Mouse (Mus musculus): ENCODE data around the gene Cldn14. TPM values are rescaled to one million over a fixed set of nuclear protein-coding genes. Genes with fewer than 3 reads are reported as not detected.
"Not testable (repeated sequence)": the region's sequence is repeated elsewhere in the genome, so short reads cannot be mapped to it uniquely, and the experiment has no call there.

The Cldn14 gene
- polyA plus RNA-seq, 1 experiment from 2014 or later = not detected

- no peak overlapping the region for H3K4me3 ChIP-seq
- H3K36me3 ChIP-seq = no peaks in the 10 kb centered on the region
- 84% methylated on average over 28 of the region's 28 CpGs for WGBS
- no peaks in the 10 kb centered on the region for H3K27me3 ChIP-seq (ENCODE audit: low read depth, poor library complexity, severe bottlenecking)
- no peak for DNase-seq (ENCODE audit: low spot score)
- H3K4me1 ChIP-seq = no peaks in the 10 kb centered on the region
- H3K27ac ChIP-seq (replicated peaks) = no peak overlapping the region
- H3K9me3 ChIP-seq (replicated peaks) = peaks cover 15% of the 10 kb centered on the region
Measured at GRCm38 (mm10) chr16:94023352-94024280, 15.0 kb upstream of the Cldn14 start.

DNA sequence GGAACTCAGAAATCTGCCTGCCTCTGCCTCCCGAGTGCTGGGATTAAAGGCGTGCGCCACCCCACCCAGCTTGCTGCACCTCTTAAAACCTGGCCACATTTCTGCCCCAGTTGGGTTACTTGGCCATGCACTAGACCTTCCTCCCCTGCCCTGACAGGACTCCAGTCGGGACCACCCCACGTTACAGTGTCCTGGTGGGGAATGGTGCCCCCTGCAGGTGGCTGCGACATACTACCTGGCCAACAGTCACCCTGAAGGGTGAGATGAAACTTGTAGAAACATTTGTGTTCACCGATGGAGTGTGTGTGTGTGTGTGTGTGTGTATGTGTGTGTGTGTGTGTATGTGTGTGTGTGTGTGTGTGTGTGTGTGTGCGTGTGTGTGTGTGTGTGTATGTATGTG lies 11.1 kb upstream of the Cldn14 start:
- not testable (repeated sequence) for H3K36me3 ChIP-seq; DNase-seq (ENCODE audit: low spot score); H3K4me1 ChIP-seq; H3K27me3 ChIP-seq (ENCODE audit: low read depth, poor library complexity, severe bottlenecking); H3K27ac ChIP-seq (replicated peaks); H3K9me3 ChIP-seq (replicated peaks); H3K4me3 ChIP-seq
- WGBS = 71% methylated on average over 8 of the region's 8 CpGs

DNA sequence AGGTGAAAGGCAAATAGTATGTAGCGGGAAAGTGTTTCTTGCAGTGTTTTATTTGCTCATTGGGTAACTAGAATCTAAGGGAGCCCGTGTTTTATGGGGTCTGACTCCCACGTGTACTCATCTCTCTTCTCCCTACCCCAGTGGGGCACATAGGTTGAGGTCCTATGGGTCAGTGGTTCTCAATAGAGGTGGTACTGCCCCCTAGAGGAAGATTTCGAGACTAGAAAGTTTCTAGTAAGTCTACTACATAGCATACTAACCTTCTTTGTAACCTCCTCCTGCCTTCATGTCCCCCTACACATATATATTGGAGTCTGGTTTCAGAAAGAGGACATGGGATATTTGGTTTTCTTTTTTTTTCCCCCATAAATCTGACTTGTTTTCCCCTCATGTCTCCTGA lies 9.3 kb upstream of the Cldn14 start:
- Histone ChIP-seq H3K27me3 (ENCODE audit: low read depth, poor library complexity, severe bottlenecking) (no peaks in the 10 kb centered on the region), H3K36me3 (no peaks in the 10 kb centered on the region), H3K4me1 (no peaks in the 10 kb centered on the region), H3K9me3 (replicated peaks) (no peaks in the 10 kb centered on the region), H3K27ac (replicated peaks) (no peak overlapping the region), H3K4me3 (no peak overlapping the region)
- DNase-seq (ENCODE audit: low spot score) = no peak
- 74% methylated on average over 4 of the region's 4 CpGs for WGBS

- H3K4me1 ChIP-seq = peaks cover 13% of the 10 kb centered on the region
- WGBS = 84% methylated on average over 5 of the region's 5 CpGs
Measured at GRCm38 (mm10) chr16:94014489-94015096, 6.0 kb upstream of the Cldn14 start.

GRCm38 (mm10) chr16:94013328-94014086 lies 4.9 kb upstream of the Cldn14 start:
- not testable (repeated sequence) for H3K27me3 ChIP-seq (ENCODE audit: low read depth, poor library complexity, severe bottlenecking); H3K27ac ChIP-seq (replicated peaks); H3K9me3 ChIP-seq (replicated peaks); H3K36me3 ChIP-seq; H3K4me3 ChIP-seq; DNase-seq (ENCODE audit: low spot score)
- H3K4me1 ChIP-seq = peaks cover 16% of the 10 kb centered on the region
- WGBS = 80% methylated on average over 8 of the region's 8 CpGs

More at GRCm38 (mm10) chr16:94014489-94015096, 6.0 kb upstream of the Cldn14 start:
- H3K9me3 ChIP-seq (replicated peaks) = no peaks in the 10 kb centered on the region
- H3K27me3 ChIP-seq (ENCODE audit: low read depth, poor library complexity, severe bottlenecking) = no peaks in the 10 kb centered on the region
- H3K4me3 ChIP-seq = no peak overlapping the region
- no peak overlapping the region for H3K27ac ChIP-seq (replicated peaks)
- H3K36me3 ChIP-seq = no peaks in the 10 kb centered on the region
- no peak for DNase-seq (ENCODE audit: low spot score)

GRCm38 (mm10) chr16:94011224-94011623 lies 2.6 kb upstream of the Cldn14 start:
- no peak for DNase-seq (ENCODE audit: low spot score)
- 0 out of 2 replicates have a peak, but pooled peaks cover 4% of the 10 kb centered on the region for H3K27me3 ChIP-seq (ENCODE audit: low read depth, poor library complexity, severe bottlenecking)
- H3K4me1 ChIP-seq = peaks cover 31% of the 10 kb centered on the region
- WGBS = 46% methylated on average over 5 of the region's 5 CpGs
- no peaks in the 10 kb centered on the region for H3K36me3 ChIP-seq
- no peak overlapping the region for H3K4me3 ChIP-seq
- H3K9me3 ChIP-seq (replicated peaks) = no peaks in the 10 kb centered on the region
- H3K27ac ChIP-seq (replicated peaks) = no peak overlapping the region

- Histone ChIP-seq H3K27ac (replicated peaks) (0 out of 2 replicates have a peak overlapping the region, but pooled peaks have one; percentile 13), H3K4me1 (peaks cover 31% of the 10 kb centered on the region)
- 88% methylated on average over 3 of the region's 3 CpGs for WGBS
Measured at GRCm38 (mm10) chr16:94010633-94011032, 2.0 kb upstream of the Cldn14 start.

DNA sequence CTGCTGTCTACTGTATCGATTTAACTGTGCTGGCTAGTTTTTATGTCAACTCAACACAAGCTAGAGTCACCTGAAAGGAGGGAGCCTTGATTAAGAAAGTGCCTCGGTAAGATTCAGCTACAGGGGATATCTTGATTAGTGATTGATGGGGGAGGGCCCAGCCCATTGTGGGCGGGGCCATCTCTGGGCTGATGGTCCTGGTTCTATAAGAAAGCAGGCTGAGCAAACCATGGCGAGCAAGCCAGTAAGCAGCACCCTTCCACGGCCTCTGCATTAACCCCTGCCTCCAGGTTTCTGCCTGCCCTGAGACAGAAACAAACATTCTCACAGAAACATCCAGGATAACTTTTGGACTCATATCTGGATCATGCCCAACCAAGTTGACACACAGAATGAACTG lies 1.5 kb upstream of the Cldn14 start:
- no peaks in the 10 kb centered on the region for H3K9me3 ChIP-seq (replicated peaks)
- 0 out of 2 replicates have a peak, but pooled peaks cover 4% of the 10 kb centered on the region for H3K27me3 ChIP-seq (ENCODE audit: low read depth, poor library complexity, severe bottlenecking)
- no peak overlapping the region for H3K4me3 ChIP-seq
- H3K27ac ChIP-seq (replicated peaks) = no peak overlapping the region
- peaks cover 31% of the 10 kb centered on the region for H3K4me1 ChIP-seq
- no peaks in the 10 kb centered on the region for H3K36me3 ChIP-seq
- 82% methylated on average over 5 of the region's 5 CpGs for whole genome bisulfite sequencing
- DNase-seq (ENCODE audit: low spot score) = no peak

More at GRCm38 (mm10) chr16:94010633-94011032, 2.0 kb upstream of the Cldn14 start:
- H3K4me3 ChIP-seq = no peak overlapping the region
- H3K9me3 ChIP-seq (replicated peaks) = no peaks in the 10 kb centered on the region
- no peak for DNase-seq (ENCODE audit: low spot score)
- H3K27me3 ChIP-seq (ENCODE audit: low read depth, poor library complexity, severe bottlenecking) = 0 out of 2 replicates have a peak, but pooled peaks cover 4% of the 10 kb centered on the region
- H3K36me3 ChIP-seq = no peaks in the 10 kb centered on the region

- no peak for DNase-seq (ENCODE audit: low spot score)
- Histone ChIP-seq H3K4me1 (peaks cover 31% of the 10 kb centered on the region), H3K27me3 (ENCODE audit: low read depth, poor library complexity, severe bottlenecking) (0 out of 2 replicates have a peak, but pooled peaks cover 4% of the 10 kb centered on the region), H3K9me3 (replicated peaks) (no peaks in the 10 kb centered on the region), H3K4me3 (no peak overlapping the region), H3K27ac (replicated peaks) (no peak overlapping the region), H3K36me3 (no peaks in the 10 kb centered on the region)
- WGBS = 89% methylated on average over 5 of the region's 5 CpGs
Measured at GRCm38 (mm10) chr16:94009356-94009755, 719 bp upstream of the Cldn14 start.

DNA sequence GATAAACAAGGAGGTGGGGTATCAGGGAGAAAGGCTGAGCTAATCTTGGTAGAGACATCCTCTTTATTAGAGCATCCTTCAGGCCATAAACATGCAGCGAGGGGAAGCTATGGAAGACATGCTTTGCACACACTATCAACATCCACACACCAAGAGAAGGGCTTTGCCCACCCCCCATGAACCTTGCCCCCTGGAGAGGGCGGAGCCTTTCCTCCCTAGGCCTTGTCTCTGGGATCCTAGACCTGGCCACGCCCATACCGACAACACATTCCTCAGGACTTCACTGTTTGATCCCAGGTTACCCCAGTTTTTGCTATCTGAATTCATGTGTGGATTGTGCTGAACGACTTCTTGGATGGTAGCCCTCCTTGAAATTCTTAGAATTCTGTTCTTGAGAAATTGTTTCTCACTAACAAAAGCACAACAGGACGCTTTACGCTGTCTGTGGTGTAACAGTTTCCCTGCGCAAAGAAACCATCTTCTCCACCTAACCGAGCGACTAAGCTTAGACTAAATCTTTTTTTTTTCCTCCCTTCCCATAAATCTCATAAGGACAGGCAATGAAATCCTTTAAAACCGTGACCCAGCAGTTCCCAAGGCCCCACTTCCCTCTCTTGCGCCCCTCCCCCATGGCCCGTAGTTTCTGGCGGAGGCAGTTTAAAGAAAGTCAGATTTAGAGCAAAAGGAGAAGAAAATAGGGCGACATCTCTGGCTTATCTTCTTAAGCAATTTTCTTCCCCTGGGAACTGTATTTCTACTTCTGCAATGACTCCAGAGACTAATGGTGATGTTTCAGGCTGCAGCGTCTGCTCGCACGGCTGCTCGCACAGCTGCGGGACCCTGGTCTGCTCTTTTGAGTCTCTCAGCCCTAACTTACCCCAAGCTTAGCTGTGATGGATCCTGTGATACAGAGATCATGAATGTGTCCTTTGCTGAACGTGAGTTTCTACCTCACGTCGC lies 1.7 kb downstream of the Cldn14 start:
- no peaks in the 10 kb centered on the region for H3K9me3 ChIP-seq (replicated peaks)
- H3K4me3 ChIP-seq = no peak overlapping the region
- 59% methylated on average over 23 of the region's 23 CpGs for whole genome bisulfite sequencing
- 0 out of 2 replicates have a peak, but pooled peaks cover 4% of the 10 kb centered on the region for H3K27me3 ChIP-seq (ENCODE audit: low read depth, poor library complexity, severe bottlenecking)
- no peaks in the 10 kb centered on the region for H3K36me3 ChIP-seq
- no peak for DNase-seq (ENCODE audit: low spot score)
- 0 out of 2 replicates have a peak overlapping the region, but pooled peaks have one; percentile 38 for H3K27ac ChIP-seq (replicated peaks)
- peaks cover 31% of the 10 kb centered on the region for H3K4me1 ChIP-seq

DNA sequence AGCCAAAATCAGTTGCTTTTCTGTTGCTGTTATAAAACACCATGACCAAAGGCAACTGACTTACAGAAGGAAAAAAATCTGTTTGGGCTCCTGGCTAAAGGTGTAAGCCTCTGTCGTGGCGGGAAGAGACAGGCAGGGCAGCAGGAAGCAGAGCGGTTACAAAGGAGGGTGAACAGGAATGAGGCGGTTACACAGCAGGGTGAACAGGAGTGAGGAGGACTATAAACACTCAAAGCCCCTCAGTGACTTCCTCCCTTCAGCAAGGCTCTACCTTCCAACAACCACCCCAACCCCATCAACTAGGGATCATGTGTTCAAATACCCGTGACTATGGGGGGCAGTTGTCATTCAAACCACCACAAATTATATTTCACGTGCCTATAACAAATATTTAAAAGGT lies 5.2 kb downstream of the Cldn14 start:
- no peak overlapping the region for H3K27ac ChIP-seq (replicated peaks)
- H3K27me3 ChIP-seq (ENCODE audit: low read depth, poor library complexity, severe bottlenecking) = 0 out of 2 replicates have a peak, but pooled peaks cover 3% of the 10 kb centered on the region
- H3K4me3 ChIP-seq = no peak overlapping the region
- H3K4me1 ChIP-seq = peaks cover 15% of the 10 kb centered on the region
- no peak for DNase-seq (ENCODE audit: low spot score)
- 81% methylated on average over 6 of the region's 6 CpGs for WGBS
- no peaks in the 10 kb centered on the region for H3K36me3 ChIP-seq
- no peaks in the 10 kb centered on the region for H3K9me3 ChIP-seq (replicated peaks)

Measured in midbrain, embryonic 10.5 days (tissue).